Comparison of ENCODE assay signal across 8 mouse cellular contexts in genomic region chr11:114636292-114636691, GRCm38 (mm10). TPM values are rescaled to one million over a fixed set of nuclear protein-coding genes. Genes with fewer than 3 reads are reported as not detected.
DNase-seq lines count a peak whose midpoint lies in the region; ATAC-seq lines count a peak whose summit lies in the region.

No protein-coding gene starts in this region.

- WGBS in embryonic facial prominence, embryonic 14.5 days, result 4% methylated on average over 6 of the region's 6 CpGs
- WGBS in limb, embryonic 11.5 days, result under 1% methylated on average over 6 of the region's 6 CpGs

- H3K27me3 ChIP-seq in embryonic facial prominence, embryonic 14.5 days (replicated peaks; ENCODE audit: control insufficient read depth, insufficient read depth, low read length), result peaks cover 9% of the 10 kb centered on the region
- H3K27me3 ChIP-seq in limb, embryonic 11.5 days (ENCODE audit: control insufficient read depth, insufficient read depth, low read length), result no peaks in the 10 kb centered on the region

- ATAC-seq in embryonic facial prominence, embryonic 14.5 days (ENCODE audit: low read depth), result peak; percentile 79
- ATAC-seq in limb, embryonic 11.5 days (ENCODE audit: insufficient number of reproducible peaks, low FRiP score, low TSS enrichment, low read depth), result peak; percentile 53; the same call in 1 of the 2 replicates
- ATAC-seq in monocyte, adult 5-6 weeks (replicated peaks; ENCODE audit: insufficient number of reproducible peaks, low FRiP score, low TSS enrichment, poor library complexity, severe bottlenecking), result peak; percentile 72

- peak; percentile 85 for DNase-seq in 416B (ENCODE audit: low read depth)
- DNase-seq in adrenal gland, postnatal 4 days (ENCODE audit: low spot score in 2 of 2), result peak; percentile 52 to 64
- peak; percentile 94 for DNase-seq in embryonic facial prominence, embryonic 14.5 days (ENCODE audit: low spot score)
- peak; percentile 34 to 61 for DNase-seq in heart, adult 9 months (ENCODE audit: low spot score in 2 of 2)
- peak; percentile 43 to 73 for DNase-seq in kidney, adult 8-10 months
- DNase-seq in limb, embryonic 11.5 days (ENCODE audit: low spot score), result peak; percentile 97
- DNase-seq in spleen, postnatal 36 days (ENCODE audit: low spot score in 2 of 2), result peak; percentile 50 to 56

- H3K4me1 ChIP-seq in embryonic facial prominence, embryonic 14.5 days (ENCODE audit: control insufficient read depth, insufficient read depth, low read length), result peaks cover 6% of the 10 kb centered on the region; the same call in 1 of the 2 replicates
- peaks cover 9% of the 10 kb centered on the region for H3K4me1 ChIP-seq in limb, embryonic 11.5 days (ENCODE audit: control insufficient read depth, insufficient read depth, low read length)

- H3K27ac ChIP-seq in embryonic facial prominence, embryonic 14.5 days (replicated peaks; ENCODE audit: low read depth, low read length), result no peak overlapping the region
- H3K27ac ChIP-seq in limb, embryonic 11.5 days (replicated peaks; ENCODE audit: low read depth, low read length), result no peak overlapping the region

- H3K36me3 ChIP-seq in embryonic facial prominence, embryonic 14.5 days (ENCODE audit: control insufficient read depth, insufficient read depth, low read length), result no peaks in the 10 kb centered on the region
- H3K36me3 ChIP-seq in limb, embryonic 11.5 days (ENCODE audit: control insufficient read depth, insufficient read depth, low read length), result no peaks in the 10 kb centered on the region

- H3K4me3 ChIP-seq in embryonic facial prominence, embryonic 14.5 days (ENCODE audit: low read depth, low read length), result no peak overlapping the region
- no peak overlapping the region for H3K4me3 ChIP-seq in limb, embryonic 11.5 days (ENCODE audit: low read depth, low read length)

- no peaks in the 10 kb centered on the region for H3K9me3 ChIP-seq in embryonic facial prominence, embryonic 14.5 days (ENCODE audit: control insufficient read depth, low read length)
- no peaks in the 10 kb centered on the region for H3K9me3 ChIP-seq in limb, embryonic 11.5 days (ENCODE audit: control insufficient read depth, low read length)

- H3K9ac ChIP-seq in embryonic facial prominence, embryonic 14.5 days (ENCODE audit: low read depth, low read length), result 0 out of 2 replicates have a peak overlapping the region, but pooled peaks have one; percentile 5
- H3K9ac ChIP-seq in limb, embryonic 11.5 days (ENCODE audit: low read length), result no peak overlapping the region

- peak overlapping the region; percentile 42 for H3K4me2 ChIP-seq in embryonic facial prominence, embryonic 14.5 days (ENCODE audit: low read depth, low read length)
- peak overlapping the region; percentile 11; the same call in 1 of the 2 replicates for H3K4me2 ChIP-seq in limb, embryonic 11.5 days (ENCODE audit: low read depth, severe bottlenecking)

RNA-seq across cellular contexts. Expression of gene Rpl38, which starts 32.0 kb away (rescaled TPM):
- 1,000 to 10,000 TPM; 1,445 to 1,502 TPM for total RNA-seq in adrenal gland, postnatal 4 days (2021)
- 1,079 and 1,191 TPM in 2 replicates for polyA plus RNA-seq in embryonic facial prominence, embryonic 14.5 days (2014; fragmentation: Nextera tagmentation; extraction: Ambion mirVana)
- polyA plus RNA-seq in limb, embryonic 11.5 days (2014; fragmentation: Nextera tagmentation; extraction: Ambion mirVana), result 1,033 and 1,082 TPM in 2 replicates
- total RNA-seq in monocyte, adult 5-6 weeks (2017), result 1,558 to 1,754 TPM (median 1,732 TPM) in 3 replicates

RNA-seq across cellular contexts. Expression of gene Ttyh2, which starts 38.9 kb away (rescaled TPM):
- total RNA-seq in adrenal gland, postnatal 4 days (2021), result 100 to 1,000 TPM; 108 to 113 TPM
- polyA plus RNA-seq in embryonic facial prominence, embryonic 14.5 days (2014; fragmentation: Nextera tagmentation; extraction: Ambion mirVana), result 37.7 and 41.1 TPM in 2 replicates
- 9.5 and 10.0 TPM in 2 replicates for polyA plus RNA-seq in limb, embryonic 11.5 days (2014; fragmentation: Nextera tagmentation; extraction: Ambion mirVana)
- total RNA-seq in monocyte, adult 5-6 weeks (2017), result 0.48 to 1.2 TPM in 2 of 3 replicates, not detected in the other

Comparison
In these comparisons a context has a peak if more than half of its experiments do, and no peak if none do; other contexts are left out.
1. RNA of gene Ttyh2, which starts 38.9 kb away (total RNA-seq): 108 to 113 TPM in adrenal gland, postnatal 4 days; 0.48 to 1.2 TPM in monocyte, adult 5-6 weeks; every median in the first group is over 10 times any median in the second.
2. Peak in every context shown above with its lines, with median percentiles within 50 percentile points of each other: DNase-seq and ATAC-seq.